Mouse (Mus musculus): ENCODE data around the gene Cib4. TPM values are rescaled to one million over a fixed set of nuclear protein-coding genes. Genes with fewer than 3 reads are reported as not detected.

Cib4 gene
- polyA plus RNA-seq, 1 experiment from 2014 or later: not detected

- no peaks in the 10 kb centered on the region for H3K27me3 ChIP-seq (ENCODE audit: control insufficient read depth, insufficient read depth, low read length)
- no peak overlapping the region for H3K9ac ChIP-seq (ENCODE audit: low read length)
- H3K4me2 ChIP-seq: no peak overlapping the region
- WGBS: 83% methylated on average over 5 of the region's 5 CpGs
- no peaks in the 10 kb centered on the region for H3K9me3 ChIP-seq (ENCODE audit: control insufficient read depth, low read length)
- DNase-seq (ENCODE audit: low spot score, missing footprints): no peak
- H3K36me3 ChIP-seq (ENCODE audit: control insufficient read depth, insufficient read depth, low read length): no peaks in the 10 kb centered on the region
- no peaks in the 10 kb centered on the region for H3K4me1 ChIP-seq (ENCODE audit: control insufficient read depth, insufficient read depth, low read length)
- H3K27ac ChIP-seq (ENCODE audit: low read depth, low read length): no peak overlapping the region
- no peak for ATAC-seq (ENCODE audit: low FRiP score)
- H3K4me3 ChIP-seq (ENCODE audit: low read depth, low read length): no peak overlapping the region
Observed at GRCm38 (mm10) chr5:30484591-30484990, 61.0 kb downstream of the Cib4 start.

- Histone ChIP-seq H3K4me1 (ENCODE audit: control insufficient read depth, insufficient read depth, low read length) (no peaks in the 10 kb centered on the region), H3K4me2 (no peak overlapping the region), H3K9me3 (ENCODE audit: control insufficient read depth, low read length) (no peaks in the 10 kb centered on the region), H3K27me3 (ENCODE audit: control insufficient read depth, insufficient read depth, low read length) (no peaks in the 10 kb centered on the region), H3K9ac (ENCODE audit: low read length) (no peak overlapping the region), H3K36me3 (ENCODE audit: control insufficient read depth, insufficient read depth, low read length) (no peaks in the 10 kb centered on the region), H3K27ac (ENCODE audit: low read depth, low read length) (no peak overlapping the region), H3K4me3 (ENCODE audit: low read depth, low read length) (no peak overlapping the region)
- ATAC-seq (ENCODE audit: low FRiP score): no peak
- WGBS: 87% methylated on average over 8 of the region's 8 CpGs
- no peak for DNase-seq (ENCODE audit: low spot score, missing footprints)
Observed at GRCm38 (mm10) chr5:30483533-30483932, 62.1 kb downstream of the Cib4 start.

- no peak overlapping the region for H3K4me3 ChIP-seq (ENCODE audit: low read depth, low read length)
- H3K9me3 ChIP-seq (ENCODE audit: control insufficient read depth, low read length): no peaks in the 10 kb centered on the region
- DNase-seq (ENCODE audit: low spot score, missing footprints): peak; percentile 97
- no peaks in the 10 kb centered on the region for H3K4me1 ChIP-seq (ENCODE audit: control insufficient read depth, insufficient read depth, low read length)
- no peaks in the 10 kb centered on the region for H3K27me3 ChIP-seq (ENCODE audit: control insufficient read depth, insufficient read depth, low read length)
- WGBS: 17% methylated on average over 5 of the region's 5 CpGs
- no peak for ATAC-seq (ENCODE audit: low FRiP score)
- no peak overlapping the region for H3K27ac ChIP-seq (ENCODE audit: low read depth, low read length)
- no peak overlapping the region for H3K4me2 ChIP-seq
- H3K9ac ChIP-seq (ENCODE audit: low read length): no peak overlapping the region
- no peaks in the 10 kb centered on the region for H3K36me3 ChIP-seq (ENCODE audit: control insufficient read depth, insufficient read depth, low read length)
Observed at GRCm38 (mm10) chr5:30482319-30482718, 63.3 kb downstream of the Cib4 start.

- H3K4me3 ChIP-seq (ENCODE audit: low read depth, low read length): no peak overlapping the region
- ATAC-seq (ENCODE audit: low FRiP score) (no peak), DNase-seq (ENCODE audit: low spot score, missing footprints) (no peak)
- H3K4me1 ChIP-seq (ENCODE audit: control insufficient read depth, insufficient read depth, low read length): no peaks in the 10 kb centered on the region
- H3K9me3 ChIP-seq (ENCODE audit: control insufficient read depth, low read length): no peaks in the 10 kb centered on the region
- no peak overlapping the region for H3K4me2 ChIP-seq
- H3K9ac ChIP-seq (ENCODE audit: low read length): no peak overlapping the region
- H3K27me3 ChIP-seq (ENCODE audit: control insufficient read depth, insufficient read depth, low read length): no peaks in the 10 kb centered on the region
- WGBS: 46% methylated on average over 10 of the region's 10 CpGs
- H3K36me3 ChIP-seq (ENCODE audit: control insufficient read depth, insufficient read depth, low read length): no peaks in the 10 kb centered on the region
- H3K27ac ChIP-seq (ENCODE audit: low read depth, low read length): no peak overlapping the region
Observed at GRCm38 (mm10) chr5:30476534-30476933, 69.1 kb downstream of the Cib4 start.

- Histone ChIP-seq H3K9me3 (ENCODE audit: control insufficient read depth, low read length) (no peaks in the 10 kb centered on the region), H3K9ac (ENCODE audit: low read length) (no peak overlapping the region), H3K36me3 (ENCODE audit: control insufficient read depth, insufficient read depth, low read length) (no peaks in the 10 kb centered on the region), H3K4me3 (ENCODE audit: low read depth, low read length) (no peak overlapping the region), H3K27ac (ENCODE audit: low read depth, low read length) (no peak overlapping the region), H3K27me3 (ENCODE audit: control insufficient read depth, insufficient read depth, low read length) (no peaks in the 10 kb centered on the region), H3K4me1 (ENCODE audit: control insufficient read depth, insufficient read depth, low read length) (no peaks in the 10 kb centered on the region), H3K4me2 (no peak overlapping the region)
- ATAC-seq (ENCODE audit: low FRiP score): no peak
- no peak for DNase-seq (ENCODE audit: low spot score, missing footprints)
- WGBS: 80% methylated on average over 5 of the region's 5 CpGs
Observed at GRCm38 (mm10) chr5:30472148-30472547, 73.5 kb downstream of the Cib4 start.

GRCm38 (mm10) chr5:30470454-30470853 is 75.2 kb downstream of the Cib4 start:
- Histone ChIP-seq H3K4me1 (ENCODE audit: control insufficient read depth, insufficient read depth, low read length) (peaks cover 5% of the 10 kb centered on the region; the same call in 1 of the 2 replicates), H3K4me3 (ENCODE audit: low read depth, low read length) (no peak overlapping the region), H3K36me3 (ENCODE audit: control insufficient read depth, insufficient read depth, low read length) (no peaks in the 10 kb centered on the region), H3K27ac (ENCODE audit: low read depth, low read length) (no peak overlapping the region), H3K4me2 (no peak overlapping the region), H3K27me3 (ENCODE audit: control insufficient read depth, insufficient read depth, low read length) (peaks cover 4% of the 10 kb centered on the region), H3K9me3 (ENCODE audit: control insufficient read depth, low read length) (no peaks in the 10 kb centered on the region), H3K9ac (ENCODE audit: low read length) (no peak overlapping the region)
- ATAC-seq (ENCODE audit: low FRiP score) (no peak), DNase-seq (ENCODE audit: low spot score, missing footprints) (no peak)
- 61% methylated on average over 6 of the region's 6 CpGs for WGBS

DNA sequence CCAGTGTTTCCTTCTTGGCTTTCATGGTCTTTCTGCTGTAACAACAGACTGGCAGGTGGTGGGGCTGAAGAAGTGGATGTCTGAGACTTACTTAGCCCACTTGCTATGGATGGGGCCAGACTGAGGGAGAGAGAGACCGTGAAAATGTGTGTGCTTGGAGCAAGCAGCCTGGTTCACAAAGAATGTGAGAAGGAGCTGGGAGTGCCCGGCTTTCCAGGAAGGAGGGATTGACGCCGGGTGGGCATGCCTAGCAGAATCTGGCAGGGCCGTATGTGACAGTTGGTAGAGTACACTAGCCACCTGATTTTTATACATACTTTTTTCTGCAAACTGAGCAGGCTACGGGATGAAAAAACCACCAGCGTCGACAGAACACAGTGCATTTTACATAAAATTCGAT is 79.3 kb downstream of the Cib4 start:
- Histone ChIP-seq H3K27me3 (ENCODE audit: control insufficient read depth, insufficient read depth, low read length) (peaks cover 4% of the 10 kb centered on the region), H3K4me3 (ENCODE audit: low read depth, low read length) (peak overlapping the region; percentile 20), H3K36me3 (ENCODE audit: control insufficient read depth, insufficient read depth, low read length) (no peaks in the 10 kb centered on the region), H3K4me2 (peak overlapping the region; percentile 53), H3K27ac (ENCODE audit: low read depth, low read length) (no peak overlapping the region), H3K9me3 (ENCODE audit: control insufficient read depth, low read length) (no peaks in the 10 kb centered on the region), H3K4me1 (ENCODE audit: control insufficient read depth, insufficient read depth, low read length) (peaks cover 5% of the 10 kb centered on the region; the same call in 1 of the 2 replicates), H3K9ac (ENCODE audit: low read length) (peak overlapping the region; percentile 33)
- no peak for ATAC-seq (ENCODE audit: low FRiP score)
- no peak for DNase-seq (ENCODE audit: low spot score, missing footprints)
- WGBS: 35% methylated on average over 9 of the region's 9 CpGs

DNA sequence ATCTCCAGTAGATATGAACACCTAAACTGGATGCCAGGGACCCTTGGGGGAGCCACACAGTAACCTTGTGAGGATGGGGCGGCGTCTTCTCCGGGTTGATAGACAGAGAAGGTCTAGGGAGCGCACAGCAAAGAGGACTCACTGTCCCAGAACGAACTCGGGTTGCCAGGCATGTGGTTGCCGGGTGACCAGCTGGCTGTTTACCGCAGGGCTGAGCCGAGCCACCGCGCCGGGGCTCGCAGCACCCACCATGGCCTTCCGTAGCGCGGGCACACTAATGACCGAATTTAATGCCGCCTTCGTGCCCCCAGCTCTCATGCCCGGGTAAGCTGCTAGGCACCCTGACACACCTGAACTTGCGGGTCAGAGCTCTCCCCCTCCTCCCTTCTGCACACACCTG is 79.8 kb downstream of the Cib4 start, which contains the start of gene 1700001C02Rik:
1700001C02Rik (plus strand) TSS at position 187 of the 400 bp plus-strand sequence.
- WGBS: 19% methylated on average over 21 of the region's 21 CpGs
- Histone ChIP-seq H3K4me3 (ENCODE audit: low read depth, low read length) (peak within 1 kb of the TSS; percentile 20), H3K4me2 (peak within 1 kb of the TSS; percentile 53), H3K9ac (ENCODE audit: low read length) (peak within 1 kb of the TSS; percentile 33), H3K4me1 (ENCODE audit: control insufficient read depth, insufficient read depth, low read length) (peaks cover 5% of the 10 kb centered on the region; the same call in 1 of the 2 replicates), H3K27me3 (ENCODE audit: control insufficient read depth, insufficient read depth, low read length) (peaks cover 4% of the 10 kb centered on the region), H3K27ac (ENCODE audit: low read depth, low read length) (no peak within 1 kb of the TSS), H3K9me3 (ENCODE audit: control insufficient read depth, low read length) (no peaks in the 10 kb centered on the region), H3K36me3 (ENCODE audit: control insufficient read depth, insufficient read depth, low read length) (no peaks in the 10 kb centered on the region)
- ATAC-seq (ENCODE audit: low FRiP score) (0 out of 2 replicates have a peak, but pooled peaks have one; percentile 30), DNase-seq (ENCODE audit: low spot score, missing footprints) (peak; percentile 85)

GRCm38 (mm10) chr5:30461821-30462220 is 83.8 kb downstream of the Cib4 start, which contains the start of gene Otof:
Gene Otof, minus strand, starts transcription at chr5:30461932.
- no peak within 1 kb of the TSS for H3K27ac ChIP-seq (ENCODE audit: low read depth, low read length)
- no peak for DNase-seq (ENCODE audit: low spot score, missing footprints)
- 51% methylated on average over 12 of the region's 12 CpGs for WGBS
- ATAC-seq (ENCODE audit: low FRiP score): peak; percentile 63
- H3K4me3 ChIP-seq (ENCODE audit: low read depth, low read length): no peak within 1 kb of the TSS
- peaks cover 4% of the 10 kb centered on the region for H3K27me3 ChIP-seq (ENCODE audit: control insufficient read depth, insufficient read depth, low read length)
- H3K4me1 ChIP-seq (ENCODE audit: control insufficient read depth, insufficient read depth, low read length): peaks cover 5% of the 10 kb centered on the region; the same call in 1 of the 2 replicates
- H3K9ac ChIP-seq (ENCODE audit: low read length): no peak within 1 kb of the TSS
- H3K9me3 ChIP-seq (ENCODE audit: control insufficient read depth, low read length): no peaks in the 10 kb centered on the region
- H3K36me3 ChIP-seq (ENCODE audit: control insufficient read depth, insufficient read depth, low read length): no peaks in the 10 kb centered on the region
- no peak within 1 kb of the TSS for H3K4me2 ChIP-seq
